Mouse (Mus musculus): ENCODE data around the gene Arhgef28. TPM values are rescaled to one million over a fixed set of nuclear protein-coding genes. Genes with fewer than 3 reads are reported as not detected.
"Not testable (repeated sequence)": the region's sequence is repeated elsewhere in the genome, so short reads cannot be mapped to it uniquely, and the experiment has no call there.

Gene Arhgef28
- total RNA-seq, 2 experiments from 2014 or later = 94.9 to 103 TPM

- no peak for DNase-seq (ENCODE audit: low spot score in 2 of 2)
Measured at GRCm38 (mm10) chr13:98125666-98126065, 80.6 kb downstream of the Arhgef28 start.

- DNase-seq (ENCODE audit: low spot score in 2 of 2) = no peak
Measured at GRCm38 (mm10) chr13:98124113-98124745, 82.0 kb downstream of the Arhgef28 start.

- DNase-seq (ENCODE audit: low spot score in 2 of 2) = no peak
Measured at GRCm38 (mm10) chr13:98122766-98123165, 83.5 kb downstream of the Arhgef28 start.

- DNase-seq (ENCODE audit: low spot score in 2 of 2) = no peak
Measured at GRCm38 (mm10) chr13:98121993-98122392, 84.2 kb downstream of the Arhgef28 start.

DNA sequence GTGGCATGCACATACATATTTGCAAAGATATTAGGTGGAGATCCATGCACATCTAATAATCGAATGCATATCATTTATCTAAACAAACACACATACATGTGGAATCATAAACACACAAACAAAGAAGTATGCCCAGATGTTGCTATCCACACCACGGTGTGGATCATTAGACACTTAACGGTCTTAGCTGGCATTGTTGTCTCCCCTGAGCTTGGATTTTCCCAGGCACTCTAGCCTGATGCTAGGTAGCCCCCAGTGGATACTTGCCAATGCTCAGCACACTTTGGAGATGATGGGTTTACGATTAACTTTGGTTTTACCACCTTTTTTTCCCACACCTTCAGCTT, 85.1 kb downstream of the Arhgef28 start:
- no peak for DNase-seq (ENCODE audit: low spot score in 2 of 2)

DNA sequence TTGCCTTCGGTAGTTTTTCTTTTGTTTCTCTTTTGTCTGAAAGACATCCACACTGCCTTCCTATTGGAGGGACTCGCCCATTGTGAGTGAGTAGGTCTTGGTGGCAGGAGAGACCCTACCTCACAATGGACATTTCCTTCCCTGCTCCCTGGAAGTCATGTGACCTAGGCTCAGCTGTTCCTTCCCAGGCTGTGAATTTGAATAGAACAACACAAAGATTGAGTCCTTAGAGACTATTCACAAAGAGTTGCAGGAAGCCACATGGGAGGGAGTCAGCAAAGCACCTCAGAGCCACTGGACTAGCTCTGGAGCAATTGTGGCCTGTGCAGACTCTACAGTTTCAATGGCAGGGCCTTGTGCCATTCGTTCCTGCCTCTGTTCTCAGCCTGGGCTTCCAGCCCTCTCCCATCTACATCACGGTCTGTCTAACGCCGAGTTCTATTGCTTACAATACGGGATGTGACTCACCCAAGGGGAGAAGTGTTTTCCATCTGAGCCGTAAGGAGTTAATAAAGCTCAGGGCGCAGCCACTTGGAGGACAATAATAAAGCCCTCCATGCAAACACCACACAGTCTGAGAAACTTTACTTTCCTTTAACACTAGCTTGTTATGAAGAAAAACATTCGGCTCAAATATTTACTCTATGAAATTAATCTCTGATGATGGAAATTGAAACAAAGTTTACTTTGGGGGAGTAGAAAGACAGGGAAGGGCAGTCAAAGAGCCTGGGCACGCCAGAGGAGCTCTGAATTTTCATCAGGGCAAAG, 85.7 kb downstream of the Arhgef28 start:
- DNase-seq (ENCODE audit: low spot score in 2 of 2) = no peak

DNA sequence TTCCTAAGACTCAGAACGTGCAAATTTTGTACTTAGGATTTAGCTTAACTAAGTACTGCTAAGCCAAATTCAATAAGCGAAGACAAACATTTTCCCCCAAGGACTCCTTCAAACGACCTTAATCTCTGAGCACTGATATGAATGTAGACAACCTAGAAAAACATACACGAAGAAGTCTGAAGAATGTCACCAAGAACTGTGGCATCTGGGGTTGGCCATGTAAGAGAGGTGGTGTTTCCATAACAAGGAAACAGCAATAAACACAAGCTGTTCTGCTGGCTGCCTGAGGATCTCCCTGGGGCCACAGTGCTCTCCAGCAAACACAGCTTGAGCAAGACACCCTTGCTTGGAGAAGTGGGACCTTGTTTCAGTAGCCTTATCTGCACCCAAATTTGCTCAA, 87.9 kb downstream of the Arhgef28 start:
- DNase-seq (ENCODE audit: low spot score in 2 of 2) = no peak

- DNase-seq (ENCODE audit: low spot score in 2 of 2) = no peak
Measured at GRCm38 (mm10) chr13:98117566-98118254, 88.5 kb downstream of the Arhgef28 start.

DNA sequence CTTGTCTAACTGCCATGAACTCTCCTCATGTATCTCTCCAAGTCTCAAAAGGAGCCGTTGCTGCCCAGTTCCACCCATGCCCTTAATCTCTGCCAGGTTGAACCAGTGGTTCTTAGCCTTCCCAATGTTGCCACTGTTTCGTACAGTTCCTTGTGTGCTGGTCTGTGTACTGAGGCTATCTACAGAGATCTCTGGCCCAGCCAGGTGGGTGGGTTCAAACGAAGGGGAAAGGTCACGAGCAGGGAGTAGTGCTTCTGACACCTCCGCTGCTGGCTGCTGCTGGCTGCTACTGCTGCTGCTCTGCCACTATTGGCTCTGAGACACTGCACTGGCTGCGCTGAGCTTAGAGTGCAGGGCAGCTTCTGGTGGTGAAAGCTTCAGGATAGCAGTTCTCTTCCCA, 90.6 kb downstream of the Arhgef28 start:
- no peak for DNase-seq (ENCODE audit: low spot score in 2 of 2)

DNA sequence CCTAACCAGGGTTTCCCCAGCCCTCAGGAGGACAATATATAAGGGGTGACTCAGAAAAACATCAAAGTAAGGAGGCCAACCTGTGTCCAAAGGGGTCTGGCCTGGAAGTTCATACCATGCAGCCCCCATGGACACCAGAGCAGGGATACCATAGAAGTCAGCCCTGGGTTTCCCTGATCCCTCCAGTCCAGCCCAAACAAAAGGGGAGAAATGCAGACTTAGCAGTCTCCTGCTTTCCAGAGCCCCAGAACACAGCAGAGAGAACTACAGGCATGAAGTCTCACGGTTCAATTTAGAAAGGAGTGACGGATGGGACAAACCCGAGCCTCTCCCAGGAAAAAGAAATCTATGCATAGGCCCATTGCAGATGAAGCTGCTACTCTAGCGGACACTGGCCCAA, 91.2 kb downstream of the Arhgef28 start:
- DNase-seq (ENCODE audit: low spot score in 2 of 2) = no peak

DNA sequence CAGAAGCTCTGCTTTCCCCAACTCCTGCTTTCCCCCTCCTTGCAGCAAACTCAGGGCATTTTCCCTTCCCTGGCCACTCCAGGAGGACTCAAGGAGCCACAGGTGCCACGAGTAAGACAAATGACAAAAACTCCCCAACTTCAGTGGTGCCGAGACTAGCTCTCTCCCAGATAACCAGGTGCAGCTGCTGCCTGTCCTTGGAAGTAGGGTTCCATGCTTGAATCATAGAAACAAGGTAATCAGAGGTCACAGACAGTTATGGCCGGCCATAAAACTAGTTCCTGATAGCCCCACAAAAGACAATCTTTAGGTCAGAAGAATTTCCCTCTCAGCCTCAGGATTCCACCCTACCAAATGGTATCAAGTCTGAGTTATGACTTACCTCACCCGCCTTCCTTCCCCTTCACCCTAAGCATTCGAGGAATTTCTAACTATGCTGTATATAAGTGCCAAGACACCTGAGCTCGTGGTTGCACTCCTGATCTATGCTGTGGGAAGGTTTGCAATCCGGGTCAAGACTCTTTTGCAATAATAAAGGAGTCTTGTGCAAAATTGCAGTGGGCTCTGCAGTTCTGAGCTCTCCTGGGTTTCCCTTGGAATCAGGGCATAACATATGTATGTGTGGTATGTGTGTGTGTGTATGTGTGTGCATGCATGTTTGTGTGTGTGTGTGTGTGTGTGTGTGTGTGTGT, 93.3 kb downstream of the Arhgef28 start:
- no peak for DNase-seq (ENCODE audit: low spot score in 2 of 2)

GRCm38 (mm10) chr13:98111531-98111930, 94.7 kb downstream of the Arhgef28 start:
- no peak for DNase-seq (ENCODE audit: low spot score in 2 of 2)

DNA sequence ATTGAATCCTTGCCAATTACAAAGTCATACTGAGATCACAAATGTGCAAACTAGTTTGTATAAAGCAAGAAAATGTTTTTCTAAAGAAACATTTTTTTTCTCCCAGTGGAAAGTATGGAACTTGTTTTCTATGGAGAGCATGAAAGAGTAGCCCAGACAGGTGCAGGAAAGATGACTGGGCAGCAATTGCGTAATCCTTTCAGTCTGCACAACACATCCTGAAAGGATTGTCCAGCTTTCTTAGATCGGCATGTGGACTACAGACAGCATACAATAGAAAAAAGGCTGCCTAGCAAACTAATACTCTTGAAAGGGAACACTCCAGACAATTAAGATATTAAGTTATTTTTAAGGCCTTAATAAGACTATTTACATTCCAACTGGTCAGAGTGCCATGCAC, 95.2 kb downstream of the Arhgef28 start:
- no peak for DNase-seq (ENCODE audit: low spot score in 2 of 2)

GRCm38 (mm10) chr13:98108481-98108880, 97.8 kb downstream of the Arhgef28 start:
- DNase-seq (ENCODE audit: low spot score in 2 of 2) = not testable (repeated sequence)

GRCm38 (mm10) chr13:98107621-98108020, 98.6 kb downstream of the Arhgef28 start:
- DNase-seq (ENCODE audit: low spot score in 2 of 2) = peak in 1 of 2 experiments; percentile 49

- DNase-seq (ENCODE audit: low spot score in 2 of 2) = no peak
Measured at GRCm38 (mm10) chr13:98095966-98096365, 110.3 kb downstream of the Arhgef28 start.

- DNase-seq (ENCODE audit: low spot score in 2 of 2) = no peak
Measured at GRCm38 (mm10) chr13:98094332-98094731, 111.9 kb downstream of the Arhgef28 start.

DNA sequence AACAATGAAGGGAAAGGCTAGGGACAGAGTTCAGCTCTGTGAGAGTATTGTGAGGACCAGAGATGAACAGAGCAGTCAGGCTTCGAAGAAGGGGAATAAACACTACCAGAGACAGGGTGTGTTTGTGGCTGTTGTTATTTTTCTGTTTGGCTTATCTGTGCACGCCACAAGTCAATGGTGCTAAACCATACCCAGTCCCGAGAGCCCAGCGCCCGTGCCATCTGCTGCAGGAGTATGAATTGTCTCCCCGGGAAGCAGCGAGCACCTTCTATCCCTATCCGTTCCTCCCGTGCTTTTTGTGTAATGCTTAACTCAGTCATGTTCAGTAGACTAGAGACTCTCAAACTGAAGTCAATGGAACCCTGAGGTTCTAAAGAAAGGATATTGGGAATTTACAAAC, 112.8 kb downstream of the Arhgef28 start:
- peak in 1 of 2 experiments; percentile 43 for DNase-seq (ENCODE audit: low spot score in 2 of 2)

- peak in 1 of 2 experiments; percentile 39 for DNase-seq (ENCODE audit: low spot score in 2 of 2)
Measured at GRCm38 (mm10) chr13:98092354-98093002, 113.8 kb downstream of the Arhgef28 start.

- no peak for DNase-seq (ENCODE audit: low spot score in 2 of 2)
Measured at GRCm38 (mm10) chr13:98079640-98080039, 126.6 kb downstream of the Arhgef28 start.

DNA sequence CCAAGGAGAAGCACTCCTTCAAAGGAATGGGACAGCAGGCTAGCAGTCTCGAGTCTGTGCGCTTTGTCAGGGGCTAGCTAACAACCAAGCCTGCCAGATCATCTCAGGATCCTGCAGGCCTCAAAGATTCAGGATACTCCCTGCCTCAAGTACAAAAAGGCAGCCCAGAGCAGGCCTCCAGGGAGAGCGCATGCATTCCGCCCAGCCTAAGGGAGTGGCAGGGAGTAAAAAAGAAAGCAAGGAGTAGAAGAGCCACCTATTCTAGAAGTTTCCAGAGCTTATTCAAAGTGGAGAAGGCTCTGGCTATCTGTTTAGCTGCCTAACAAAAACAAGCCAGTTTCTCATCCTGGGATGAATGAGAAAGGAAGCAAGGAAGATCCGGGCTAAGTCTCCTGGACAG, 128.0 kb downstream of the Arhgef28 start:
- DNase-seq (ENCODE audit: low spot score in 2 of 2) = no peak

Data from layer of hippocampus, adult 18-20 months (tissue).